Mouse (Mus musculus) left cerebral cortex, adult 9 months (tissue): ENCODE measurements around the gene Prl2b1.

Experiments
- DNase-seq, 2 experiments: peaks; one replicate each; pipeline ENCODE4 v3.0.0; 2022; ENCODE audit warnings: low spot score in 2 of 2

Prl2b1 gene

GRCm38 (mm10) chr13:27390746-27391145 lies at the start of gene Prl2b1:
Gene Prl2b1 (minus strand): TSS chr13:27390846.
- no peak for DNase-seq

- DNase-seq: no peak
These were observed 47.9 kb upstream of the Prl2b1 start, which contains the start of gene Prl8a6 for GRCm38 (mm10) chr13:27438588-27438987. Gene Prl8a6 (minus strand): TSS chr13:27438688.

- DNase-seq: no peak
These were observed 42.5 kb upstream of the Prl2b1 start for GRCm38 (mm10) chr13:27433159-27433558.

- DNase-seq: no peak
These were observed 23.0 kb upstream of the Prl2b1 start for GRCm38 (mm10) chr13:27413640-27414039.

- no peak for DNase-seq
These were observed 8.5 kb upstream of the Prl2b1 start for GRCm38 (mm10) chr13:27399061-27399724.

GRCm38 (mm10) chr13:27345373-27345772 lies 45.3 kb downstream of the Prl2b1 start, which contains the start of gene Prl8a2:
Gene Prl8a2 (plus strand): TSS chr13:27345673.
- no peak for DNase-seq

GRCm38 (mm10) chr13:27342733-27343275 lies 47.8 kb downstream of the Prl2b1 start:
- DNase-seq: no peak

- no peak for DNase-seq
These were observed 55.7 kb downstream of the Prl2b1 start for GRCm38 (mm10) chr13:27334989-27335388.
